Mouse (Mus musculus): ENCODE data around the gene Dennd1a. TPM values are rescaled to one million over a fixed set of nuclear protein-coding genes. Genes with fewer than 3 reads are reported as not detected.

Gene Dennd1a
- polyA plus RNA-seq, 1 experiment, result 7.7 TPM

GRCm38 (mm10) chr2:38097469-38097868 is 189.7 kb downstream of the Dennd1a start:
- TF ChIP-seq FOSL1 (IDR thresholded peaks at IDR 0.05; ENCODE audit: insufficient read depth, low read length, poor library complexity, severe bottlenecking) (no peak), USF1 (IDR thresholded peaks at IDR 0.05; ENCODE audit: low read depth) (no peak), MYOG (IDR thresholded peaks at IDR 0.05; ENCODE audit: control insufficient read depth, extremely low read depth, insufficient read length) (no peak), MYOD1 (IDR thresholded peaks at IDR 0.05; ENCODE audit: control insufficient read depth, insufficient read length, low read depth) (no peak), CEBPB (IDR thresholded peaks at IDR 0.05; ENCODE audit: low read depth) (no peak), MAX (IDR thresholded peaks at IDR 0.05) (no peak), CTCF (IDR thresholded peaks at IDR 0.05; ENCODE audit: control insufficient read depth, insufficient read depth, insufficient read length) (no peak)
- Histone ChIP-seq H3ac (ENCODE audit: control insufficient read depth, insufficient read length, low read depth) (no peak overlapping the region), H3K36me3 (ENCODE audit: control insufficient read depth, insufficient read depth) (no peaks in the 10 kb centered on the region), H3K4me3 (ENCODE audit: insufficient read depth, poor library complexity, severe bottlenecking) (no peak overlapping the region), H3K79me2 (ENCODE audit: control insufficient read depth, insufficient read depth) (no peaks in the 10 kb centered on the region), H3K79me3 (ENCODE audit: low read depth) (no peaks in the 10 kb centered on the region), H3K27me3 (ENCODE audit: control insufficient read depth, insufficient read depth, insufficient read length) (no peaks in the 10 kb centered on the region)

- TF ChIP-seq MAX (IDR thresholded peaks at IDR 0.05) (no peak), MYOD1 (IDR thresholded peaks at IDR 0.05; ENCODE audit: control insufficient read depth, insufficient read length, low read depth) (no peak), CEBPB (IDR thresholded peaks at IDR 0.05; ENCODE audit: low read depth) (no peak), USF1 (IDR thresholded peaks at IDR 0.05; ENCODE audit: low read depth) (no peak), FOSL1 (IDR thresholded peaks at IDR 0.05; ENCODE audit: insufficient read depth, low read length, poor library complexity, severe bottlenecking) (no peak), CTCF (IDR thresholded peaks at IDR 0.05; ENCODE audit: control insufficient read depth, insufficient read depth, insufficient read length) (no peak), MYOG (IDR thresholded peaks at IDR 0.05; ENCODE audit: control insufficient read depth, extremely low read depth, insufficient read length) (no peak)
- no peaks in the 10 kb centered on the region for H3K79me2 ChIP-seq (ENCODE audit: control insufficient read depth, insufficient read depth)
- no peaks in the 10 kb centered on the region for H3K79me3 ChIP-seq (ENCODE audit: low read depth)
- H3K27me3 ChIP-seq (ENCODE audit: control insufficient read depth, insufficient read depth, insufficient read length), result no peaks in the 10 kb centered on the region
- no peak overlapping the region for H3ac ChIP-seq (ENCODE audit: control insufficient read depth, insufficient read length, low read depth)
- H3K36me3 ChIP-seq (ENCODE audit: control insufficient read depth, insufficient read depth), result no peaks in the 10 kb centered on the region
- no peak overlapping the region for H3K4me3 ChIP-seq (ENCODE audit: insufficient read depth, poor library complexity, severe bottlenecking)
These were observed 190.9 kb downstream of the Dennd1a start for GRCm38 (mm10) chr2:38096328-38096727.

- Histone ChIP-seq H3K36me3 (ENCODE audit: control insufficient read depth, insufficient read depth) (no peaks in the 10 kb centered on the region), H3K79me3 (ENCODE audit: low read depth) (no peaks in the 10 kb centered on the region), H3K79me2 (ENCODE audit: control insufficient read depth, insufficient read depth) (no peaks in the 10 kb centered on the region), H3K27me3 (ENCODE audit: control insufficient read depth, insufficient read depth, insufficient read length) (no peaks in the 10 kb centered on the region), H3K4me3 (ENCODE audit: insufficient read depth, poor library complexity, severe bottlenecking) (no peak overlapping the region), H3ac (ENCODE audit: control insufficient read depth, insufficient read length, low read depth) (no peak overlapping the region)
- TF ChIP-seq MYOD1 (IDR thresholded peaks at IDR 0.05; ENCODE audit: control insufficient read depth, insufficient read length, low read depth) (no peak), CTCF (IDR thresholded peaks at IDR 0.05; ENCODE audit: control insufficient read depth, insufficient read depth, insufficient read length) (no peak), USF1 (IDR thresholded peaks at IDR 0.05; ENCODE audit: low read depth) (no peak), FOSL1 (IDR thresholded peaks at IDR 0.05; ENCODE audit: insufficient read depth, low read length, poor library complexity, severe bottlenecking) (no peak), MAX (IDR thresholded peaks at IDR 0.05) (no peak)
These were observed 192.6 kb downstream of the Dennd1a start for GRCm38 (mm10) chr2:38094380-38095163.

- no peak for TF ChIP-seq MYOG (IDR thresholded peaks at IDR 0.05; ENCODE audit: control insufficient read depth, extremely low read depth, insufficient read length)
- TF ChIP-seq FOSL1 (IDR thresholded peaks at IDR 0.05; ENCODE audit: insufficient read depth, low read length, poor library complexity, severe bottlenecking), result no peak
- no peak for TF ChIP-seq USF1 (IDR thresholded peaks at IDR 0.05; ENCODE audit: low read depth)
- TF ChIP-seq CEBPB (IDR thresholded peaks at IDR 0.05; ENCODE audit: low read depth), result no peak
- no peak for TF ChIP-seq CTCF (IDR thresholded peaks at IDR 0.05; ENCODE audit: control insufficient read depth, insufficient read depth, insufficient read length)
- no peak for TF ChIP-seq MYOD1 (IDR thresholded peaks at IDR 0.05; ENCODE audit: control insufficient read depth, insufficient read length, low read depth)
- no peak for TF ChIP-seq MAX (IDR thresholded peaks at IDR 0.05)
These were observed 193.2 kb downstream of the Dennd1a start for GRCm38 (mm10) chr2:38093968-38094367.

GRCm38 (mm10) chr2:38093242-38093641 is 193.9 kb downstream of the Dennd1a start:
- no peak overlapping the region for H3ac ChIP-seq (ENCODE audit: control insufficient read depth, insufficient read length, low read depth)
- no peaks in the 10 kb centered on the region for H3K36me3 ChIP-seq (ENCODE audit: control insufficient read depth, insufficient read depth)
- TF ChIP-seq MAX (IDR thresholded peaks at IDR 0.05) (no peak), FOSL1 (IDR thresholded peaks at IDR 0.05; ENCODE audit: insufficient read depth, low read length, poor library complexity, severe bottlenecking) (no peak), CTCF (IDR thresholded peaks at IDR 0.05; ENCODE audit: control insufficient read depth, insufficient read depth, insufficient read length) (no peak), CEBPB (IDR thresholded peaks at IDR 0.05; ENCODE audit: low read depth) (no peak), MYOG (IDR thresholded peaks at IDR 0.05; ENCODE audit: control insufficient read depth, extremely low read depth, insufficient read length) (no peak), MYOD1 (IDR thresholded peaks at IDR 0.05; ENCODE audit: control insufficient read depth, insufficient read length, low read depth) (no peak), USF1 (IDR thresholded peaks at IDR 0.05; ENCODE audit: low read depth) (no peak)
- H3K79me3 ChIP-seq (ENCODE audit: low read depth), result no peaks in the 10 kb centered on the region
- H3K4me3 ChIP-seq (ENCODE audit: insufficient read depth, poor library complexity, severe bottlenecking), result no peak overlapping the region
- no peaks in the 10 kb centered on the region for H3K79me2 ChIP-seq (ENCODE audit: control insufficient read depth, insufficient read depth)
- no peaks in the 10 kb centered on the region for H3K27me3 ChIP-seq (ENCODE audit: control insufficient read depth, insufficient read depth, insufficient read length)

More at GRCm38 (mm10) chr2:38093968-38094367, 193.2 kb downstream of the Dennd1a start:
- no peaks in the 10 kb centered on the region for H3K27me3 ChIP-seq (ENCODE audit: control insufficient read depth, insufficient read depth, insufficient read length)
- H3K79me3 ChIP-seq (ENCODE audit: low read depth), result no peaks in the 10 kb centered on the region
- no peaks in the 10 kb centered on the region for H3K79me2 ChIP-seq (ENCODE audit: control insufficient read depth, insufficient read depth)
- no peaks in the 10 kb centered on the region for H3K36me3 ChIP-seq (ENCODE audit: control insufficient read depth, insufficient read depth)
- H3K4me3 ChIP-seq (ENCODE audit: insufficient read depth, poor library complexity, severe bottlenecking), result no peak overlapping the region
- no peak overlapping the region for H3ac ChIP-seq (ENCODE audit: control insufficient read depth, insufficient read length, low read depth)

All from C2C12 (cell line).